Mouse (Mus musculus) embryonic fibroblast, embryonic 13.5 days (primary cell): ENCODE measurements at regions not wholly inside any gene's neighbourhood (a gene's known extent, or its start where the extent isn't known, plus 50 kb on each side); places are given as distances from the start of the nearest gene placed in this dataset.

Source experiments
- CTCF ChIP-seq: IDR thresholded peaks from 2 replicates; pipeline ENCODE4 v1.5.1; 2011; ENCODE audit warnings: mild to moderate bottlenecking, control low read depth, low read length, moderate library complexity, borderline replicate concordance; ENCODE audit not compliant: insufficient read depth
- POLR2A ChIP-seq: IDR thresholded peaks from 2 replicates; pipeline ENCODE4 v1.6.1; 2011; ENCODE audit warnings: low read depth, mild to moderate bottlenecking, control low read depth, low read length, moderate library complexity

- TF ChIP-seq CTCF (no peak), POLR2A (no peak)
Observed at GRCm38 (mm10) chr6:135562267-135562666, 199.9 kb downstream of the Emp1 start.
